Mouse (Mus musculus): ENCODE measurements at regions not wholly inside any gene's neighbourhood (a gene's known extent, or its start where the extent isn't known, plus 50 kb on each side); places are given as distances from the start of the nearest gene placed in this dataset.

GRCm38 (mm10) chr5:85403519-85403918, 661.9 kb downstream of the Cenpc1 start:
- no peak for DNase-seq (ENCODE audit: low spot score in 2 of 2)
- intact Hi-C loops (cut with DNase I): no loop called here

- DNase-seq (ENCODE audit: low spot score in 2 of 2): no peak
- intact Hi-C loops (cut with DNase I): no loop called here
These were observed 705.0 kb downstream of the Cenpc1 start for GRCm38 (mm10) chr5:85360427-85360826.

- intact Hi-C loops (cut with DNase I): no loop called here
- DNase-seq (ENCODE audit: low spot score in 2 of 2): peak; percentile 35 to 58
These were observed 718.6 kb downstream of the Cenpc1 start for GRCm38 (mm10) chr5:85346762-85347161.

GRCm38 (mm10) chr5:85346066-85346649, 719.2 kb downstream of the Cenpc1 start:
- DNase-seq (ENCODE audit: low spot score in 2 of 2): peak in 1 of 2 experiments; percentile 15
- intact Hi-C loops (cut with DNase I): no loop called here

- intact Hi-C loops (cut with DNase I): no loop called here
- DNase-seq (ENCODE audit: low spot score in 2 of 2): no peak
These were observed 724.0 kb downstream of the Cenpc1 start for GRCm38 (mm10) chr5:85341383-85341782.

GRCm38 (mm10) chr5:85337643-85338458, 727.5 kb downstream of the Cenpc1 start:
- peak; percentile 39 to 86 for DNase-seq (ENCODE audit: low spot score in 2 of 2)
- intact Hi-C loops (cut with DNase I): no loop called here

GRCm38 (mm10) chr5:85336944-85337343, 728.4 kb downstream of the Cenpc1 start:
- intact Hi-C loops (cut with DNase I): no loop called here
- no peak for DNase-seq (ENCODE audit: low spot score in 2 of 2)

All from left cerebral cortex, postnatal 14 days (tissue).